28 mouse cellular contexts compared by ENCODE assay signal in genomic region chr9:120721451-120722123, GRCm38 (mm10).
DNase-seq lines count a peak whose midpoint lies in the region; ATAC-seq and TF ChIP-seq lines count a peak whose summit lies in the region.
"Had no signal": no experiment of that assay in that cellular context is flagged by ENCODE, and none has a peak within 500 bp of the region (broad histone marks: within the 10 kb centered on the region; RNA-seq: fewer than 3 reads in every experiment).

No protein-coding gene starts in this region.

- TF ChIP-seq CTCF in liver, postnatal 0 days (IDR thresholded peaks at IDR 0.05; ENCODE audit: low read depth): no peak

- 65% methylated on average over 9 of the region's 9 CpGs for WGBS in liver, embryonic 15.5 days (ENCODE audit: insufficient replicate concordance)
- 73% methylated on average over 9 of the region's 9 CpGs for WGBS in liver, embryonic 12.5 days (ENCODE audit: insufficient replicate concordance)
- 55% methylated on average over 9 of the region's 9 CpGs for WGBS in liver, postnatal 0 days (ENCODE audit: insufficient replicate concordance)

- no peak overlapping the region for H3K4me3 ChIP-seq in liver, embryonic 15.5 days (replicated peaks)
- H3K4me3 ChIP-seq in liver, embryonic 12.5 days: no peak overlapping the region
- no peak overlapping the region for H3K4me3 ChIP-seq in liver, postnatal 0 days (ENCODE audit: low read depth, low read length)
- H3K4me3 ChIP-seq: embryonic facial prominence, embryonic 10.5 days; embryonic facial prominence, embryonic 13.5 days; erythroblast, embryonic 14.5 days; forebrain, embryonic 12.5 days; forebrain, embryonic 15.5 days; heart, embryonic 12.5 days; heart, embryonic 15.5 days; hindbrain, embryonic 10.5 days had no signal

- peak overlapping the region; percentile 24; the same call in 1 of the 2 replicates for H3K27ac ChIP-seq in liver, embryonic 15.5 days (replicated peaks)
- H3K27ac ChIP-seq in liver, embryonic 12.5 days: no peak overlapping the region
- H3K27ac ChIP-seq in liver, postnatal 0 days (ENCODE audit: low read depth): peak overlapping the region; percentile 55; the same call in 1 of the 2 replicates
- H3K27ac ChIP-seq: embryonic facial prominence, embryonic 10.5 days; embryonic facial prominence, embryonic 13.5 days; forebrain, embryonic 12.5 days; forebrain, embryonic 15.5 days; heart, embryonic 15.5 days; hindbrain, embryonic 10.5 days had no signal

- H3K9me3 ChIP-seq in liver, embryonic 15.5 days (replicated peaks): no peaks in the 10 kb centered on the region
- H3K9me3 ChIP-seq in liver, embryonic 12.5 days (replicated peaks): no peaks in the 10 kb centered on the region
- no peaks in the 10 kb centered on the region for H3K9me3 ChIP-seq in liver, postnatal 0 days (ENCODE audit: low read length)
- H3K9me3 ChIP-seq: embryonic facial prominence, embryonic 13.5 days; forebrain, embryonic 12.5 days; forebrain, embryonic 15.5 days had no signal

- TF ChIP-seq EP300 in liver, postnatal 0 days (IDR thresholded peaks at IDR 0.05; ENCODE audit: low read depth): no peak

- H3K36me3 ChIP-seq in liver, embryonic 15.5 days (replicated peaks): no peaks in the 10 kb centered on the region
- H3K36me3 ChIP-seq in liver, embryonic 12.5 days: no peaks in the 10 kb centered on the region
- H3K36me3 ChIP-seq in liver, postnatal 0 days (replicated peaks; ENCODE audit: insufficient read depth, low read length): no peaks in the 10 kb centered on the region
- H3K36me3 ChIP-seq: embryonic facial prominence, embryonic 10.5 days; embryonic facial prominence, embryonic 13.5 days; forebrain, embryonic 12.5 days; forebrain, embryonic 15.5 days; heart, embryonic 12.5 days; heart, embryonic 15.5 days; hindbrain, embryonic 10.5 days had no signal

- H3K9ac ChIP-seq in liver, embryonic 15.5 days: no peak overlapping the region
- H3K9ac ChIP-seq in liver, embryonic 12.5 days: no peak overlapping the region
- no peak overlapping the region for H3K9ac ChIP-seq in liver, postnatal 0 days (replicated peaks)
- H3K9ac ChIP-seq: embryonic facial prominence, embryonic 13.5 days; forebrain, embryonic 12.5 days; forebrain, embryonic 15.5 days; heart, embryonic 12.5 days; heart, embryonic 15.5 days had no signal

- no peaks in the 10 kb centered on the region for H3K4me1 ChIP-seq in liver, embryonic 15.5 days (replicated peaks)
- no peaks in the 10 kb centered on the region for H3K4me1 ChIP-seq in liver, embryonic 12.5 days
- no peaks in the 10 kb centered on the region for H3K4me1 ChIP-seq in liver, postnatal 0 days (ENCODE audit: insufficient read depth)
- H3K4me1 ChIP-seq: embryonic facial prominence, embryonic 10.5 days; embryonic facial prominence, embryonic 13.5 days; forebrain, embryonic 12.5 days; forebrain, embryonic 15.5 days; heart, embryonic 12.5 days; heart, embryonic 15.5 days; hindbrain, embryonic 10.5 days had no signal

- peak; percentile 51; the same call in 1 of the 2 replicates for ATAC-seq in liver, embryonic 15.5 days (ENCODE audit: insufficient read depth)
- no peak for ATAC-seq in liver, embryonic 12.5 days
- ATAC-seq in liver, postnatal 0 days: peak; percentile 71
- no peak for ATAC-seq in monocyte, adult 5-6 weeks (replicated peaks; ENCODE audit: insufficient number of reproducible peaks, low FRiP score, low TSS enrichment, poor library complexity, severe bottlenecking)
- ATAC-seq: activated CD4-positive, CD25-positive, alpha-beta regulatory T cell, adult 4 months; forebrain, embryonic 15.5 days had no signal

- no peak overlapping the region for H3K4me2 ChIP-seq in liver, embryonic 15.5 days
- H3K4me2 ChIP-seq in liver, embryonic 12.5 days: no peak overlapping the region
- no peak overlapping the region for H3K4me2 ChIP-seq in liver, postnatal 0 days (ENCODE audit: low read depth, low read length)
- H3K4me2 ChIP-seq: embryonic facial prominence, embryonic 13.5 days; forebrain, embryonic 12.5 days; forebrain, embryonic 15.5 days; heart, embryonic 12.5 days; heart, embryonic 15.5 days had no signal

- DNase-seq in kidney, adult 11 months: peak; percentile 31
- no peak for DNase-seq in kidney, postnatal 10 days
- peak; percentile 26 to 60 for DNase-seq in kidney, adult 8-10 months
- DNase-seq in kidney, postnatal 4 days: no peak
- DNase-seq in liver, postnatal 0 days: no peak
- DNase-seq: adrenal gland, adult 8-10 months; adrenal gland, postnatal 25 days; cerebellum, adult 11-12 months; cerebellum, adult 8-10 months; cerebellum, postnatal 10 days; cerebellum, postnatal 36 days; embryo, embryonic 11 days; gastrocnemius, postnatal 25 days; heart, adult 18-20 months; heart, postnatal 10 days; heart, postnatal 36 days had no signal

- no peaks in the 10 kb centered on the region for H3K27me3 ChIP-seq in liver, embryonic 15.5 days
- H3K27me3 ChIP-seq in liver, embryonic 12.5 days (replicated peaks): no peaks in the 10 kb centered on the region
- H3K27me3 ChIP-seq in liver, postnatal 0 days (ENCODE audit: insufficient read depth, low read length): no peaks in the 10 kb centered on the region
- H3K27me3 ChIP-seq: embryonic facial prominence, embryonic 13.5 days; forebrain, embryonic 12.5 days; forebrain, embryonic 15.5 days; heart, embryonic 12.5 days; heart, embryonic 15.5 days had no signal

Comparison
In these comparisons a context has a peak if more than half of its experiments do, and no peak if none do; other contexts are left out.
1. DNase-seq: peak in kidney, adult 11 months (single experiment) and kidney, adult 8-10 months (2 of 2); none in kidney, postnatal 10 days (single experiment), kidney, postnatal 4 days (0 of 2) and liver, postnatal 0 days (single experiment).
2. ATAC-seq: peak in liver, embryonic 15.5 days (single experiment) and liver, postnatal 0 days (single experiment); none in liver, embryonic 12.5 days (single experiment) and monocyte, adult 5-6 weeks (single experiment).